Mouse (Mus musculus) lung, embryonic 14.5 days (tissue): ENCODE measurements at regions not wholly inside any gene's neighbourhood (a gene's known extent, or its start where the extent isn't known, plus 50 kb on each side); places are given as distances from the start of the nearest gene placed in this dataset. TPM values are rescaled to one million over a fixed set of nuclear protein-coding genes. Genes with fewer than 3 reads are reported as not detected.
A peak's percentile ranks its signal among the peaks of the same experiment; 100 is the strongest.

ENCODE experiments used
- ATAC-seq: fragments of 200-750 bp; cut with Nextera tagmentation; 2 replicates; pipeline ENCODE4 v1.8.0; 2017; ENCODE audit warnings: mild to moderate bottlenecking, moderate TSS enrichment, moderate library complexity; ENCODE audit not compliant: insufficient read depth
- DNase-seq: peaks from one replicate; pipeline ENCODE4 v3.0.0-alpha.2; 2015
- H3K27ac ChIP-seq: fragments of 300-500 bp; sonication (generic); 2 replicates; pipeline ENCODE4 v1.5.1; 2014; ENCODE audit warnings: low read depth, mild to moderate bottlenecking, moderate library complexity
- H3K27me3 ChIP-seq: fragments of 300-500 bp; sonication (generic); 2 replicates; pipeline ENCODE4 v1.6.1; 2014; ENCODE audit warnings: low read length, control low read depth; ENCODE audit not compliant: insufficient read depth
- H3K36me3 ChIP-seq: fragments of 300-500 bp; sonication (generic); 2 replicates; pipeline ENCODE4 v1.6.1; 2014; ENCODE audit warnings: control low read depth; ENCODE audit not compliant: insufficient read depth
- H3K4me1 ChIP-seq: fragments of 300-500 bp; sonication (generic); 2 replicates; pipeline ENCODE4 v1.6.1; 2014; ENCODE audit warnings: antibody characterized with exemption, control low read depth; ENCODE audit not compliant: insufficient read depth
- H3K4me2 ChIP-seq: fragments of 300-500 bp; sonication (generic); 2 replicates; pipeline ENCODE4 v1.6.1; 2014; ENCODE audit warnings: mild to moderate bottlenecking
- H3K4me3 ChIP-seq: fragments of 300-500 bp; sonication (generic); 2 replicates; pipeline ENCODE4 v1.5.1; 2014; ENCODE audit warnings: low read depth, low read length
- H3K9ac ChIP-seq: fragments of 300-500 bp; sonication (generic); 2 replicates; pipeline ENCODE4 v1.6.1; 2014
- H3K9me3 ChIP-seq: fragments of 300-500 bp; sonication (generic); 2 replicates; pipeline ENCODE4 v1.6.1; 2016; ENCODE audit warnings: low read depth, low read length, control low read depth
- CTCF ChIP-seq: IDR thresholded peaks from 2 replicates; pipeline ENCODE4 v1.5.1; 2016; ENCODE audit warnings: antibody characterized with exemption, low read depth
- WGBS: fragments of 180-500 bp; shearing (Covaris S2); extraction: QIAGEN DNeasy Blood & Tissue Kit; methylation state at CpG from one replicate; pipeline ENCODE4 v1.1.7; 2014; 5-methylcytosine and 5-hydroxymethylcytosine counted together
- microRNA-seq: library from miRNA; unstranded; fragments of <30 nt; microRNA quantifications from one replicate; pipeline ENCODE4, GENCODE M21; 2016; ENCODE audit warnings: borderline number of aligned reads

GRCm38 (mm10) chr19:35263101-35263500 lies 340.9 kb downstream of the Kif20b start:
- H3K4me3 ChIP-seq, result no peak overlapping the region
- no peak for DNase-seq
- H3K27ac ChIP-seq, result no peak overlapping the region
- no peak overlapping the region for H3K4me2 ChIP-seq
- no peak overlapping the region for H3K9ac ChIP-seq
- no peak for ATAC-seq
- H3K36me3 ChIP-seq, result no peaks in the 10 kb centered on the region
- no peaks in the 10 kb centered on the region for H3K4me1 ChIP-seq
- no peak for TF ChIP-seq CTCF
- H3K9me3 ChIP-seq, result no peaks in the 10 kb centered on the region
- H3K27me3 ChIP-seq, result no peaks in the 10 kb centered on the region

GRCm38 (mm10) chr19:35278395-35278794 lies 356.2 kb downstream of the Kif20b start:
- Histone ChIP-seq H3K27ac (no peak overlapping the region), H3K9ac (no peak overlapping the region), H3K36me3 (no peaks in the 10 kb centered on the region), H3K4me3 (no peak overlapping the region), H3K27me3 (no peaks in the 10 kb centered on the region), H3K4me2 (no peak overlapping the region), H3K4me1 (no peaks in the 10 kb centered on the region), H3K9me3 (no peaks in the 10 kb centered on the region)
- TF ChIP-seq CTCF, result no peak
- ATAC-seq, result no peak
- WGBS, result 66% methylated on average over 2 of the region's 2 CpGs
- DNase-seq, result no peak

GRCm38 (mm10) chr19:35282775-35283447 lies 360.8 kb downstream of the Kif20b start:
- Histone ChIP-seq H3K27me3 (no peaks in the 10 kb centered on the region), H3K36me3 (no peaks in the 10 kb centered on the region), H3K9me3 (no peaks in the 10 kb centered on the region), H3K27ac (no peak overlapping the region), H3K4me1 (no peaks in the 10 kb centered on the region), H3K9ac (no peak overlapping the region), H3K4me2 (no peak overlapping the region), H3K4me3 (no peak overlapping the region)
- ATAC-seq, result no peak
- DNase-seq, result peak; percentile 3
- TF ChIP-seq CTCF, result no peak
- 76% methylated on average over 4 of the region's 4 CpGs for WGBS

GRCm38 (mm10) chr19:35298846-35299245 lies 376.7 kb downstream of the Kif20b start:
- Histone ChIP-seq H3K9me3 (no peaks in the 10 kb centered on the region), H3K27ac (no peak overlapping the region), H3K36me3 (no peaks in the 10 kb centered on the region), H3K27me3 (no peaks in the 10 kb centered on the region), H3K9ac (no peak overlapping the region), H3K4me3 (no peak overlapping the region), H3K4me2 (no peak overlapping the region), H3K4me1 (no peaks in the 10 kb centered on the region)
- DNase-seq, result no peak
- no peak for TF ChIP-seq CTCF
- WGBS, result 67% methylated on average over 2 of the region's 2 CpGs
- no peak for ATAC-seq

GRCm38 (mm10) chr19:35302723-35303270 lies 380.6 kb downstream of the Kif20b start:
- TF ChIP-seq CTCF, result no peak
- H3K9ac ChIP-seq, result no peak overlapping the region
- no peak overlapping the region for H3K4me2 ChIP-seq
- ATAC-seq, result no peak
- no peaks in the 10 kb centered on the region for H3K27me3 ChIP-seq
- no peak overlapping the region for H3K4me3 ChIP-seq
- 75% methylated on average over 3 of the region's 3 CpGs for WGBS
- no peaks in the 10 kb centered on the region for H3K9me3 ChIP-seq
- no peaks in the 10 kb centered on the region for H3K4me1 ChIP-seq
- H3K36me3 ChIP-seq, result no peaks in the 10 kb centered on the region
- no peak for DNase-seq
- H3K27ac ChIP-seq, result no peak overlapping the region

Small RNA genes in the stretch of these regions (microRNA-seq; reads per million reads assigned to microRNA genes)
- not detected for gene Gm23075
